Mouse (Mus musculus) kidney, postnatal 0 days (tissue): ENCODE measurements around the gene Pkdrej. TPM values are rescaled to one million over a fixed set of nuclear protein-coding genes. Genes with fewer than 3 reads are reported as not detected.

Source experiments
- ATAC-seq: fragments of 200-750 bp; cut with Nextera tagmentation; replicated peaks from 2 replicates; pipeline ENCODE4 v1.8.0; 2017; ENCODE audit warnings: low read depth, moderate number of reproducible peaks, moderate TSS enrichment, moderate library complexity; ENCODE audit not compliant: low FRiP score
- DNase-seq: peaks from one replicate; pipeline ENCODE4 v3.0.0-alpha.2; 2016; ENCODE audit warnings: low spot score
- H3K27ac ChIP-seq: fragments of 300-500 bp; sonication (generic); 2 replicates; pipeline ENCODE4 v1.5.1; 2014; ENCODE audit warnings: mild to moderate bottlenecking
- H3K27me3 ChIP-seq: fragments of 300-500 bp; sonication (generic); 2 replicates; pipeline ENCODE4 v1.6.1; 2014; ENCODE audit warnings: low read length, mixed read lengths; ENCODE audit not compliant: insufficient read depth
- H3K36me3 ChIP-seq: fragments of 300-500 bp; sonication (generic); 2 replicates; pipeline ENCODE4 v1.6.1; 2014; ENCODE audit warnings: low read length, mixed read lengths; ENCODE audit not compliant: insufficient read depth
- H3K4me1 ChIP-seq: fragments of 300-500 bp; sonication (generic); replicated peaks from 2 replicates; pipeline ENCODE4 v1.6.1; 2014; ENCODE audit warnings: antibody characterized with exemption, low read length, mixed read lengths; ENCODE audit not compliant: insufficient read depth
- H3K4me2 ChIP-seq: fragments of 300-500 bp; sonication (generic); 2 replicates; pipeline ENCODE4 v1.6.1; 2014; ENCODE audit warnings: mild to moderate bottlenecking, low read length, moderate library complexity, mixed read lengths
- H3K4me3 ChIP-seq: fragments of 300-500 bp; sonication (generic); replicated peaks from 2 replicates; pipeline ENCODE4 v1.5.1; 2014; ENCODE audit warnings: low read depth, low read length
- H3K9ac ChIP-seq: fragments of 300-500 bp; sonication (generic); 2 replicates; pipeline ENCODE4 v1.6.1; 2014; ENCODE audit warnings: low read depth, low read length
- H3K9me3 ChIP-seq: fragments of 300-500 bp; sonication (generic); replicated peaks from 2 replicates; pipeline ENCODE4 v1.6.1; 2016; ENCODE audit warnings: low read length, inconsistent platforms, mixed read lengths
- CTCF ChIP-seq: IDR thresholded peaks from 2 replicates; pipeline ENCODE4 v1.5.1; 2016; ENCODE audit warnings: antibody characterized with exemption, low read depth, mild to moderate bottlenecking, moderate library complexity
- WGBS: fragments of 180-500 bp; shearing (Covaris S2); extraction: QIAGEN DNeasy Blood & Tissue Kit; methylation state at CpG from one replicate; pipeline ENCODE4 v1.1.7; 2014; 5-methylcytosine and 5-hydroxymethylcytosine counted together
- polyA plus RNA-seq: library from polyadenylated mRNA; unstranded; fragments of >200 nt; fragmentation: Nextera tagmentation; extraction: Ambion mirVana; gene quantifications from 2 replicates; pipeline ENCODE4 v1.2.1, GENCODE M21; 2015

Pkdrej gene
- polyA plus RNA-seq, 1 experiment from 2014 or later, result 0.13 TPM

DNA sequence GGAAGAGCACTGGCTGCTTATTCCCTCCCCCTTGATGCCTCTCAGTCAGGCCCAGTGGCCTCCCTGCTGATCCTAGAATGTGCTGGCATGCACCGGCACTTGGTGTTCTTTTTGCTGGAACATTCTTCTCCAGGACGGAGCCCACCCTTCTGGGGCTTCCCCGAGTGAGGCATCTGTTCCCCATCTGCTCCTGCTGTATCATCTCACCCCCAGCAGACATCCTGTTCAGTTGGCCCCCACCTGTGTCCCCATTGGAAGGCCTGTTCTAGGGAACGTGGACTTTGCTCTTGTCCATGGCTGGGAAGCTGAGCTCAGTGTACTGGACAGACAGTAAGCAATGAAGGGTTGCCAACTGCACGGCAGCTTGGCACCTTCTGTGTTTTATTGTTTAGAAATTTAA, 44.8 kb downstream of the Pkdrej start:
- no peak overlapping the region for H3K4me2 ChIP-seq
- H3K27ac ChIP-seq, result no peak overlapping the region
- no peaks in the 10 kb centered on the region for H3K4me1 ChIP-seq
- H3K27me3 ChIP-seq, result no peaks in the 10 kb centered on the region
- no peaks in the 10 kb centered on the region for H3K36me3 ChIP-seq
- no peak overlapping the region for H3K9ac ChIP-seq
- no peak for TF ChIP-seq CTCF
- DNase-seq (no peak), ATAC-seq (peak; percentile 49)
- no peak overlapping the region for H3K4me3 ChIP-seq
- no peaks in the 10 kb centered on the region for H3K9me3 ChIP-seq
- 76% methylated on average over 5 of the region's 5 CpGs for WGBS

DNA sequence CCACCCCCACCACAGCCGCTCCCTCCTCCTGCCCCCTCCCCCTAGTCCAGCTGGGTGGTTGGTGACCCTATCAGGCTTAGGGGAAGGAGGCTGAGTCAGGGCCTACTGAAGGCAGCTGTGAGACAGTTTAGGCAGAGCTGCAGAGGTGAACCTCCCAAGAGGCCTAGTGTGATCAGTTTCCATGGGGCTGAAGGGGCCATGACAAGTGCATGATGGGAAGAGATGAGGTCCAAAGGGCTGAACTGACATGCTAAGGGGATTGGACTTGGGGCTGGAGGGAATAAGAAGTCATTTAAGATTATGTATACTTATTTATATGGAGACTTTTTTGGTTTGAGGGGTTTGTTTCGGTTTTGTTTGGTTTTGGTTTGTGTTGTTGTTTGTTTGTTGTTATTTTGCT, 45.3 kb downstream of the Pkdrej start:
- DNase-seq (no peak), ATAC-seq (no peak)
- Histone ChIP-seq H3K9me3 (no peaks in the 10 kb centered on the region), H3K4me2 (no peak overlapping the region), H3K27me3 (no peaks in the 10 kb centered on the region), H3K27ac (no peak overlapping the region), H3K4me3 (no peak overlapping the region), H3K4me1 (no peaks in the 10 kb centered on the region), H3K36me3 (no peaks in the 10 kb centered on the region), H3K9ac (no peak overlapping the region)
- 74% methylated on average over 2 of the region's 2 CpGs for WGBS
- no peak for TF ChIP-seq CTCF

DNA sequence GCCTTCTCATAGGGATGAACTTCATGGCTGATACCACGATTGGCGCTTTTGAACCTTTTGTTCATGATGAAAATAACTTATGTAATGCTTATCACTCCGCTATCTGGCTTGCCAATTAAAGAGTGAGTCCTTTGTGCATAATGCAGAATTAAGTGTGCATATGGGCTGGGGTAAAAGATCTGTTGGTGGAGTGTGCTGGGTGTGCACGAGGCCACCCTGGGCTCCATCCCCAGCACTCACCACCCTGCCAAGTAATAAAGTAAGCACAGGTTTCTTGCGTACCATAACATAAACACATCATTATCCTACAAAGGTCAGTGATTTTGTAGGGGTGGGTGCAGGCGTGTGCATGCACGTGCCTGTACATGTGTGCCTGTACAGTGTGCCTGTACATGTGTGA, 46.5 kb downstream of the Pkdrej start:
- Histone ChIP-seq H3K4me1 (no peaks in the 10 kb centered on the region), H3K27me3 (no peaks in the 10 kb centered on the region), H3K27ac (no peak overlapping the region), H3K9me3 (no peaks in the 10 kb centered on the region), H3K4me2 (no peak overlapping the region), H3K9ac (no peak overlapping the region), H3K36me3 (no peaks in the 10 kb centered on the region), H3K4me3 (no peak overlapping the region)
- DNase-seq, result no peak
- no peak for TF ChIP-seq CTCF
- WGBS, result 86% methylated on average over 7 of the region's 7 CpGs
- ATAC-seq, result no peak

DNA sequence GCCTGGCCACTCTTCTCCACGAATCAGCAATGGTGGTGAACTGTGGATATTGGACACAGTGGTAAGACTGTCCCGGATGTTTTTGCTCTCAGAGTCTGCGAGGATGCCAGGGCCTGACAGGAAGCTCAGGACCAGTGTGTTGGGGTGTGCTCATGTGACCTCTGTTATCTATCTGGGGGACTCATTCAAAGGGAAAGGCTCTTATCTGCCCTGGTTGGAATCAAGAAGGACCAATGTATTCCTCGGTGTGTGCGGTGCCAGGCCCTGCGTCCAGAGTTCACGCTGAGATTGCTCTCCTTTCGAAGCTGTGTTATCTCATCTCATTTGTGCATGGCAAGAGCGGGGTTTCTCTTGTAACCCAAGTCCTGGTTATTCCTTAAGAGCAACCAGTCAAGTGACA, 47.1 kb downstream of the Pkdrej start:
- 87% methylated on average over 9 of the region's 9 CpGs for WGBS
- ATAC-seq (no peak), DNase-seq (no peak)
- no peak overlapping the region for H3K9ac ChIP-seq
- H3K27ac ChIP-seq, result no peak overlapping the region
- no peaks in the 10 kb centered on the region for H3K27me3 ChIP-seq
- no peaks in the 10 kb centered on the region for H3K36me3 ChIP-seq
- H3K4me1 ChIP-seq, result no peaks in the 10 kb centered on the region
- no peak for TF ChIP-seq CTCF
- H3K4me3 ChIP-seq, result no peak overlapping the region
- no peaks in the 10 kb centered on the region for H3K9me3 ChIP-seq
- no peak overlapping the region for H3K4me2 ChIP-seq

DNA sequence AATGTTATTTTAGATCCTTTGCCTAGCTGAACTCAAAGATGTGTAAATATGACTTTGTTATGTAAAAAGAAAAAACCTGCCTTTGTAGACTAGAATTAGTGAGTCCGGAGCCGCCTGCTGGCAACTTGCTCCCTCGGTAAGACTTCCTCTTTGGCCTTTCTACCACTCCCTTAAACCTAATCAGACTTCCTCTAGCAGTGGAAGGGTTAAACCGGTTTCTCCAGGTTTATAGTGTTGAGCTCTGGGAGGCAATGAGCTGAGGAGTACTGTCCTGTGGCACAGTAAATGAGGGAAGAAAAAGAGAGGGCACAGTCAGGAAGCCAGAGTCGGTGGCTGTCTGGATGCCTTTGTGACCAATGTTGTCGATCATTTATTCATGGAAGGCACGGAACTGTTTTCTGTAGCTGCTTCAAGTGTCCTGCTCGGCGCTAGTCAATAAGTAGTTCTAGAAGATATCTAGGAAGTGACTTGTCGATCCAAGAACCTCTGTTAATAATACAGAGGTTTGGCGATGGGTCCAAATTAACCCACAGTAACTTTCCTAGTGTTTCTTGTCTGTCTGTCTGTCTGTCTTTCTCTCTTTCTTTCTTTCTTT, 49.3 kb downstream of the Pkdrej start:
- H3K4me2 ChIP-seq, result no peak overlapping the region; the same call in 1 of the 2 replicates
- 52% methylated on average over 11 of the region's 11 CpGs for WGBS
- ATAC-seq, result peak; percentile 67; the same call in 1 of the 2 replicates
- H3K4me3 ChIP-seq, result no peak overlapping the region
- no peaks in the 10 kb centered on the region for H3K27me3 ChIP-seq
- no peaks in the 10 kb centered on the region for H3K9me3 ChIP-seq
- H3K27ac ChIP-seq, result peak overlapping the region; percentile 63; the same call in 1 of the 2 replicates
- no peak for TF ChIP-seq CTCF
- no peak overlapping the region for H3K9ac ChIP-seq
- peak; percentile 25 for DNase-seq
- no peaks in the 10 kb centered on the region for H3K4me1 ChIP-seq
- no peaks in the 10 kb centered on the region for H3K36me3 ChIP-seq

DNA sequence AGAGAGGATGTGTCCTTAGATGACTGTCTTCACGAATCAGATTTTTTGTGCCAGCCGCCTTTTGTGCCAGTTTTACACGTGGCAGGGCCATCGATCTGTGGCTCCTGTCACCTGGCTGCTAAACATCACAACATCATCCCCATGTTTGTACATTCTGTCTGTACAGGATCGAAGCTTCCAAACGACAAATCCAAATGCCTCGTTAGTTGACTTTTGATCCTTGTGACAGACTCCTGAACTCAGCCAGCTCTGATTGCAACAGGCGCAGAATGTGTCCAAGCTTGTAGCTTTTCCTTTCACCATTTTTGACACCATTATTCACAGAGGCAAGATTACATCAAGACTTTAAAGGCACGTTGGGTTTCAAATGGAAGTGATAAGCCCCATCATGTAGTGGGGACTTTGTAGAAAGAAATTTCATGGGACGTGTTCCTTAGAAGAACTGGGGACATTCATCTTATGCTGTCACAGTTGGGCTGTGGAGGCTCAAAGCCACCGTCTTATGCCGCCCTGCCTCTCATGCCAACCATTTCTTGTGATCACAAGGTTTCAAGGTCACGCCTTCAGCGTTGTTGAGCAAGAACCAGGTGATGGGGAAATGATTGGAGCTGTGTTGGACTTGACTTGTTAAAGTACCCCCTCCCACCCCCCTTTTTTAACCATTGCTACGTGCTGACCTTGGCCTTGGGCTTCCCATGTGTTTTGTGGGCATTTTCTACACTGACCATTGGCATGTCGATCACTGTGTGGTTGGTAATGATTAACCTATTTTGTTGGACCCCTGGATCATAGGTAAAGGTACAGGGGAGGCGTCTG, 50.0 kb downstream of the Pkdrej start:
- Histone ChIP-seq H3K4me1 (no peaks in the 10 kb centered on the region), H3K4me3 (no peak overlapping the region), H3K9ac (no peak overlapping the region), H3K27me3 (no peaks in the 10 kb centered on the region), H3K36me3 (no peaks in the 10 kb centered on the region), H3K4me2 (no peak overlapping the region; the same call in 1 of the 2 replicates), H3K27ac (peak overlapping the region; percentile 63; the same call in 1 of the 2 replicates), H3K9me3 (no peaks in the 10 kb centered on the region)
- DNase-seq (no peak), ATAC-seq (peak; percentile 89)
- 76% methylated on average over 17 of the region's 17 CpGs for WGBS
- TF ChIP-seq CTCF, result no peak
